Mouse (Mus musculus): Measurements from ENCODE around the gene Cenpo. TPM values are rescaled to one million over a fixed set of nuclear protein-coding genes. Genes with fewer than 3 reads are reported as not detected.
"Not testable (repeated sequence)": the region's sequence is repeated elsewhere in the genome, so short reads cannot be mapped to it uniquely, and the experiment has no call there.

The Cenpo gene
- 1 to 10 TPM; 7.0 to 7.3 TPM for total RNA-seq (2021)

- peak; percentile 96 for DNase-seq
- intact Hi-C loops (cut with DNase I), result no loop called here
Measured at GRCm38 (mm10) chr12:4233572-4234508, at the start of gene Cenpo, which contains the start of gene Ptrhd1. Gene Cenpo, minus strand, starts transcription at chr12:4234294. Gene Ptrhd1, plus strand, starts transcription at chr12:4234027.

DNA sequence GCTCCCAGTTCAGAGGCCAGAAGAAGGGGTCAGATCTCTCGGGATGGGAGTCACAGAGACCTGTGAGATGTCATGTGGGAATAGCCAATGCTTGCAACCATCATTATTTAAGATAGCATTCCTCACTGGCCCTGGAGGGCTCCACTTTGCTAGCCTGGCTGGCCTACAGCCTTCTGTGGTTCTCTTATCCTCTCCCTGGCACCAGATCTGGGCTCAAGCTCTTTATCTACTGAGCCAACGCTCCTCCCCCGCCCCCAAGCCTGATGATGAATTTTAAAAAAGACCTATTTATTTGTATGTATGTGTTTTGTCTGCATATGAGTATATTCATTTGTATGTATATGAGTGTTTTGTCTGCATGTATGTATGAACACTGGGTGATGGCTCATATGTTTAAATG, 45.8 kb upstream of the Cenpo start:
- DNase-seq, result no peak
- intact Hi-C loops (cut with DNase I), result loop anchor here (10.0 kb wide), 1 partner anchor 195 kb away; the partner anchor contains the start of gene Ncoa1

- DNase-seq, result no peak
- intact Hi-C loops (cut with DNase I), result loop anchor here (10.0 kb wide), 1 partner anchor 196 kb away; the partner anchor contains the start of gene Ncoa1
Measured at GRCm38 (mm10) chr12:4278978-4279755, 45.1 kb upstream of the Cenpo start.

GRCm38 (mm10) chr12:4271078-4271477, 37.0 kb upstream of the Cenpo start:
- no peak for DNase-seq
- intact Hi-C loops (cut with DNase I), result loop anchor here (10.0 kb wide), 1 partner anchor 204 kb away; the partner anchor contains the start of gene Ncoa1

DNA sequence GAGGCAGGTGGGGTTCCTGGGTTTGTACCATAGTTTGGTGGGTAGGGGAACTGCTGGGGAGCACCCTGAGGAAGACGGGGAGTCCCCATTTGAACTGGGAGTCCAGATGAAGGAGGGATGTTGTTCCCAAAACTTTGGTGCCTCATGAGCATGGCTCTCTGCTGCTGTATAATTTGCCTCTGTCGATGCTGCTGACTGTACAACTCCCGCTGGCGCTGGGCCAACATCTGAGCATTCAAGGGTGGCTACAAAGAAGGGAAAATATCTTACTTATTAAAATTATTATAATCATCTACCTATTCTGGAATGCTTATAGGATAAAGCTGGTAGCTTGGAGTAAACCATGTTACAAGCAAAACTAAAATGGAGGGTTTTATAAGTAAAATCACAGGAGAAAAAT, 33.7 kb upstream of the Cenpo start:
- DNase-seq, result peak; percentile 29
- intact Hi-C loops (cut with DNase I), result no loop called here

DNA sequence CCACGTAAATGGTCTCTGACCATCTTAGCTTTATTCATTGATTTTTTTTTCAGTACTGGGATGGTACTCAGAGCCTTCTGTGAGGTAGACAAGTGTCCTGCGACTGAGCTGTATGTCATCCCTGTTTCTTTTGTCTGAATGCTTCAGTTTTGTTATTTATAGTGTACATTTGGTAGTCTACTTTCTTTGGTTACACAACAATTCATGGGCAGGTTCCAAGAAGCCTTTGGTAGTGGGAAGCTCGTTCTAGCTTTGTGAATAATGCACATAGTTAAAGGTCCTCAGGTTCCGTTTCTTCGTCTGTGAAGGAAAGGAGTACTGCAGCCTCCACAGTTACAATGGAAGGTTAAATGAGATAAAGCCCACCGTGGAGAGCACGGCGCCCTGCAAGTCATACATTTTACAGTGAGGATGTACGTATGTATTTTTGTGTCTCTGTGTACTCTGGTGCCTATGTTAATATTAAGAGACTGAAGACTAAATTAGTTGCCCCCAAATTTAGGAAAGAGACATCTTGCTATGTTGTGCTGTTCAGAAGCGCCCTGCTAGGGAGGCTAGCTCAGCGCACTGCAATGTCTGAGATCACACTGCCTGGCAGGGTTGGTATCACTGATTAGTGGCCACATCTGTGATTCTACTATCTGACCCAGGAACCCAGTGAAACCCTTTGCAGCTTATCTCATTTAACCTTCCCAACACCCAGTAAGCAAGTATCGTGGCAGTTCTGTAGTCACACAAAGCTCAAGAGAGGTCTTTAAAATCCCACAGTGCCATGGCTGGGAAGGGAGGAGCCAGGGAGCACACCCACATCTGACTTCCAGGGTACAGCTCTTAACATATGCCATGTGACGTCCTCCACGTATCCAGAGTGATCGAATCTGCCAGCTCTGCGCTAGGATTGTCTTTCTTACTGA, 18.9 kb upstream of the Cenpo start:
- intact Hi-C loops (cut with DNase I), result no loop called here
- no peak for DNase-seq

- intact Hi-C loops (cut with DNase I), result no loop called here
- no peak for DNase-seq
Measured at GRCm38 (mm10) chr12:4249786-4250185, 15.7 kb upstream of the Cenpo start.

GRCm38 (mm10) chr12:4245742-4246141, 11.6 kb upstream of the Cenpo start:
- DNase-seq, result no peak
- intact Hi-C loops (cut with DNase I), result no loop called here

DNA sequence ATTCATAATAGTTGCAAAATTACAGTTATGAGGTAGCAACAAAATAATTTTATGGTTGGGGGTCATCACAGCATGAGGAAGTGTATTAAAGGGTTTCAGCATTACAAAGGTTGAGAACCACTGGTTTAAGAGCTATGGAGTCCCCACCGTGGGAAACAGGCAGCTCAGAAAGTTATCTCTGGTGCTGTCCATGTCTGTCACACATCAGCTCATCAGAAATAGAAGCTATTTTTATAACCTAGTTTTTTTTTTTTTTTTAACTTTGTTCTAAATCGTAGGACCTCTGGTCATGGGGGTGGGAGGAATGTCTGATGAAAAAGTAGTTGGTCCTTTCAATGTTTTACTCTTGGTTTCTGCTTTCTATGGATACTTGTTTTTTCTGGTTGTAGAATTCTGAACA, 9.7 kb upstream of the Cenpo start:
- DNase-seq, result no peak
- intact Hi-C loops (cut with DNase I), result no loop called here

- DNase-seq; intact Hi-C loops (cut with DNase I): not testable (repeated sequence)
Measured at GRCm38 (mm10) chr12:4240281-4240680, 6.2 kb upstream of the Cenpo start.

GRCm38 (mm10) chr12:4237481-4237880, 3.4 kb upstream of the Cenpo start:
- no peak for DNase-seq

GRCm38 (mm10) chr12:4232777-4233176, 1.3 kb downstream of the Cenpo start:
- no peak for DNase-seq
- intact Hi-C loops (cut with DNase I), result no loop called here

More at GRCm38 (mm10) chr12:4237481-4237880, 3.4 kb upstream of the Cenpo start:
- intact Hi-C loops (cut with DNase I), result no loop called here

- intact Hi-C loops (cut with DNase I), result no loop called here
- no peak for DNase-seq
Measured at GRCm38 (mm10) chr12:4230156-4230555, 3.9 kb downstream of the Cenpo start.

DNA sequence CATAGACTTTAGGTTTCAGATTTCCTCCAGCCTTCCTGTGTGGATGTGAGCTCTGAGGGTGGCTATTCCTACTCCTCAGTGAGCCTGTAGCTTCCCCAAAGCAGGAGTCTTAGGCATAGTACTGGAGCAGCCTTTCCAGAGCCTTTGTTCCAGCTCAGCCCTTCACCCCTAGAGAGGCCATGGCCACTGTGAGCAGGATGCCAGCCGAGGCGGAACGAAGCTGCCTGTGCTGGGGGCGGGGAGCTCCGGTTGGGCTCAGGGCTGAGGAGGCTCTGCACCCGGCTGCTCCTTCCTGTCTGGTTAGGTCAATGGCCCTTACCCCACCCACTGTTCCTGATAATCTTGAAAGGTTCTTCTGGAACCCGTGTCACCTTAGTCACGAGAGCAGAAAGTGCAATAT, 21.2 kb downstream of the Cenpo start:
- DNase-seq, result no peak
- intact Hi-C loops (cut with DNase I), result loop anchor here (5.0 kb wide), 1 partner anchor 106 kb away; no protein-coding TSS in a partner anchor

GRCm38 (mm10) chr12:4211174-4211573, 22.9 kb downstream of the Cenpo start:
- DNase-seq, result no peak
- intact Hi-C loops (cut with DNase I), result loop anchor here (5.0 kb wide), 1 partner anchor 104 kb away; no protein-coding TSS in a partner anchor

- DNase-seq, result no peak
- intact Hi-C loops (cut with DNase I), result no loop called here
Measured at GRCm38 (mm10) chr12:4209196-4209595, 24.9 kb downstream of the Cenpo start.

- intact Hi-C loops (cut with DNase I), result no loop called here
- peak; percentile 67 for DNase-seq
Measured at GRCm38 (mm10) chr12:4208405-4209133, 25.5 kb downstream of the Cenpo start.

DNA sequence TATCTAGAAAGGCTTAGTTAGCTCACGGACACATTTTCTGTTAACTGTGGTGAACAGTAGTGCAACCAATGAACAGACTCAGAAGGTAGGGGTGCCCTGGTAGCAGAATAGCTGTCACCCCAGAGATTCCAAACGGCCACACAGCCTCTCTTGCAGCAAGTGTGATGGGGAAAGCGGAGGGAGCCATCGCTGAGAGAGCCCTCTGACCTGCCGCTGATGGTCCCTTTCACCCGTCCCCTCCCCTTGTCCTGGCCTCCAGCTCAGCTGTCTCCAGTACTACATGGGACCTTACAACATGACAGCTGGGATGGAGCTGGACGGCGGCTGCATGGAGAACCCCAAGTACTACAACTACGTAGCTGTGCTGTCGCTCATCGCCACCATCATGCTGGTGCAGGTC, 28.0 kb downstream of the Cenpo start:
- intact Hi-C loops (cut with DNase I), result no loop called here
- DNase-seq, result no peak

DNA sequence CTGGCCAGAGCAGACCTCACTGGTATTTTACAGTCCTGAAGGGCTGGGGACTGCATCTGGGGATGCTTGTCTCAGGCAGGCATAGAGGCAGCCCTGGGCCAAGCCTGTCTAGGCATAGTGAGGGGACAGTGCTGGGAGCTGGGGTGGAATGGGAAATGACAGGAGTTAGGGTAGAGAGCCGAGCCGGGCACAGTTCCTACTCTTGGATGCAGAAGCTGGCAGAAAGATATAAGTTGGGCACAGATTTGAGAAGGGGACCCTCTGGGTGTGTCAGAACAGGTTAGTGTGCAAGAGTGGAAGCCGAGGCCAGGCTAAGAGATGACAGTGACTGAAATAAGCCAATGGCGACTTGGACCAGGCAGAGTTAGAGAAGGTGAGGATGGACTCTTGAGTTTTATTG, 31.9 kb downstream of the Cenpo start:
- DNase-seq, result peak; percentile 40
- intact Hi-C loops (cut with DNase I), result no loop called here
